Mouse (Mus musculus) erythroblast, embryonic 14.5 days (primary cell): ENCODE results near the gene Plcl2.

ENCODE experiments used
- GATA1 ChIP-seq: IDR thresholded peaks from 2 replicates; pipeline ENCODE4 v1.6.1; 2012; ENCODE audit warnings: low read length, inconsistent platforms, mixed read lengths
- TAL1 ChIP-seq: IDR thresholded peaks from 3 replicates; pipeline ENCODE4 v1.6.1; 2012; ENCODE audit warnings: low read length, inconsistent platforms, mixed read lengths

DNA sequence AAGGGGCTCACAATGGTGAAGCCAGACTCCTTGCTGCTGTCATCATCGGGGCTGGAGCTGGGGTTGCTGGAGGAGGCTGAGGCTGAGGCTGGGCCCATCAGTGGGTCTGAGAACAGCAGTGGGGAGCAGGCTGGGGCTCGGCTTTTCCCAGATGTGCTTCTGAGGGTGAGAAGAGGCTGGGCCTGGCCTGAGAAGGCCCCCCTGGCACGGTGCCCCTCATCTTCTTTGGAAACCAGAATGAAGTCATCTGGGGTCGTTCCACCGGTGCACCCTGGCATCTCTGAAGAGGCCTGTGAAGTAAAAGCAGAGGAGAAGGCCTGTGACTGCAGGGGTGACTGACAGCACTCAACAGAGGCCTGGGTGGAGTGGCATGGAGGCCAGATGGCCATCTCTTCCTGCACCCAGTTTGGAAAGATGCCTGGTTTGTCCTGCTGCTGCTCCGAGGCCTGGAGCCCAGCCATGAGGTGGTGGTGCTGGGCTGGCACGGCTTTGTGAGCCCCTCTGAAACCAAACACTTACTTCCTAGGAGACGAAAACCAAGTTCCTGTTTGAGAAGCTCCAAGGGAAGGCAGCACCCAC is 226.8 kb downstream of the Plcl2 start:
- TF ChIP-seq TAL1 (no peak), GATA1 (no peak)
